Mouse (Mus musculus) small intestine, adult 2 months (tissue): ENCODE measurements around the gene Cfap52. TPM values are rescaled to one million over a fixed set of nuclear protein-coding genes. Genes with fewer than 3 reads are reported as not detected.

Experiments
- H3K27ac ChIP-seq: fragments of 200-500 bp; 2 replicates; pipeline ENCODE4 v1.5.1; 2012; ENCODE audit warnings: low read depth, low read length, control low read depth, inconsistent platforms; ENCODE audit not compliant: insufficient read depth
- H3K27me3 ChIP-seq: fragments of 200-500 bp; 2 replicates; pipeline ENCODE4 v1.6.1; 2012; ENCODE audit warnings: mild to moderate bottlenecking, moderate library complexity, low read length, inconsistent platforms; ENCODE audit not compliant: control insufficient read depth, insufficient read depth
- H3K36me3 ChIP-seq: fragments of 200-500 bp; 2 replicates; pipeline ENCODE4 v1.6.1; 2012; ENCODE audit warnings: mild to moderate bottlenecking, low read length, control low read depth, inconsistent platforms; ENCODE audit not compliant: control insufficient read depth, insufficient read depth
- H3K4me1 ChIP-seq: fragments of 200-500 bp; 2 replicates; pipeline ENCODE4 v1.6.1; 2012; ENCODE audit warnings: low read length, inconsistent platforms, mixed read lengths; ENCODE audit not compliant: control insufficient read depth, insufficient read depth, insufficient read length
- H3K4me3 ChIP-seq: fragments of 200-500 bp; 2 replicates; pipeline ENCODE4 v1.5.1; 2012; ENCODE audit warnings: low read depth, mild to moderate bottlenecking, control low read depth, inconsistent platforms, low read length, moderate library complexity
- CTCF ChIP-seq: fragments of 200-500 bp; IDR thresholded peaks from 2 replicates; pipeline ENCODE4 v1.5.1; 2012; ENCODE audit warnings: low read depth, mild to moderate bottlenecking, control low read depth, inconsistent platforms, low read length, moderate library complexity, mixed read lengths; ENCODE audit not compliant: insufficient replicate concordance, insufficient read length; ENCODE audit errors: extremely low read depth
- POLR2A ChIP-seq: fragments of 200-500 bp; IDR thresholded peaks from 2 replicates; pipeline ENCODE4 v1.6.1; 2012; ENCODE audit warnings: low read depth, mild to moderate bottlenecking, control low read depth, inconsistent platforms, low read length, moderate library complexity
- WGBS: fragments of 180-500 bp; shearing (Covaris S2); methylation state at CpG from one replicate; pipeline ENCODE4 v1.1.7; 2018; 5-methylcytosine and 5-hydroxymethylcytosine counted together
- polyA plus RNA-seq: library from polyadenylated mRNA; depleted of rRNA; stranded (reverse); fragments of >200 nt; gene quantifications from 2 replicates; pipeline ENCODE4 v1.2.3, GENCODE M21; 2012

Gene Cfap52
- polyA plus RNA-seq, 1 experiment = 0.29 TPM

GRCm38 (mm10) chr11:67998905-67999304 is 33.5 kb upstream of the Cfap52 start:
- H3K27ac ChIP-seq = no peak overlapping the region
- 74% methylated on average over 3 of the region's 3 CpGs for WGBS

GRCm38 (mm10) chr11:67995965-67996364 is 30.5 kb upstream of the Cfap52 start:
- Histone ChIP-seq H3K4me3 (no peak overlapping the region), H3K27ac (no peak overlapping the region), H3K27me3 (no peaks in the 10 kb centered on the region), H3K4me1 (no peaks in the 10 kb centered on the region), H3K36me3 (peaks cover 8% of the 10 kb centered on the region)
- TF ChIP-seq POLR2A (no peak), CTCF (no peak)
- 72% methylated on average over 4 of the region's 4 CpGs for WGBS

More at GRCm38 (mm10) chr11:67998905-67999304, 33.5 kb upstream of the Cfap52 start:
- no peak overlapping the region for H3K4me3 ChIP-seq
- TF ChIP-seq POLR2A = no peak
- TF ChIP-seq CTCF = no peak
- H3K4me1 ChIP-seq = no peaks in the 10 kb centered on the region
- peaks cover 5% of the 10 kb centered on the region; the same call in 1 of the 2 replicates for H3K36me3 ChIP-seq
- no peaks in the 10 kb centered on the region for H3K27me3 ChIP-seq

GRCm38 (mm10) chr11:67991240-67991639 is 25.8 kb upstream of the Cfap52 start:
- TF ChIP-seq POLR2A (no peak), CTCF (no peak)
- Histone ChIP-seq H3K4me1 (no peaks in the 10 kb centered on the region), H3K4me3 (no peak overlapping the region), H3K36me3 (peaks cover 5% of the 10 kb centered on the region), H3K27ac (no peak overlapping the region), H3K27me3 (no peaks in the 10 kb centered on the region)
- WGBS = 85% methylated on average over 4 of the region's 4 CpGs

- no peaks in the 10 kb centered on the region for H3K4me1 ChIP-seq
- no peak overlapping the region for H3K4me3 ChIP-seq
- no peak for TF ChIP-seq CTCF
- no peak for TF ChIP-seq POLR2A
- 75% methylated on average over 6 of the region's 6 CpGs for WGBS
- H3K36me3 ChIP-seq = peaks cover 7% of the 10 kb centered on the region
- no peak overlapping the region for H3K27ac ChIP-seq
- no peaks in the 10 kb centered on the region for H3K27me3 ChIP-seq
Measured at GRCm38 (mm10) chr11:67983564-67983963, 18.1 kb upstream of the Cfap52 start.

GRCm38 (mm10) chr11:67975252-67975651 is 9.8 kb upstream of the Cfap52 start:
- no peaks in the 10 kb centered on the region for H3K4me1 ChIP-seq
- no peak for TF ChIP-seq CTCF
- TF ChIP-seq POLR2A = no peak
- WGBS = 31% methylated on average over 2 of the region's 2 CpGs
- H3K36me3 ChIP-seq = peaks cover 26% of the 10 kb centered on the region
- no peak overlapping the region for H3K4me3 ChIP-seq
- H3K27me3 ChIP-seq = no peaks in the 10 kb centered on the region
- no peak overlapping the region for H3K27ac ChIP-seq

GRCm38 (mm10) chr11:67973225-67973624 is 7.8 kb upstream of the Cfap52 start:
- Histone ChIP-seq H3K4me3 (no peak overlapping the region), H3K36me3 (peaks cover 28% of the 10 kb centered on the region), H3K27me3 (no peaks in the 10 kb centered on the region), H3K4me1 (no peaks in the 10 kb centered on the region), H3K27ac (no peak overlapping the region)
- no peak for TF ChIP-seq POLR2A
- no peak for TF ChIP-seq CTCF
- WGBS = 65% methylated on average over 5 of the region's 5 CpGs

GRCm38 (mm10) chr11:67972606-67973005 is 7.2 kb upstream of the Cfap52 start:
- no peak overlapping the region for H3K4me3 ChIP-seq
- WGBS = 87% methylated on average over 1 of the region's 1 CpGs
- H3K27ac ChIP-seq = no peak overlapping the region
- TF ChIP-seq CTCF = no peak
- TF ChIP-seq POLR2A = no peak
- H3K4me1 ChIP-seq = no peaks in the 10 kb centered on the region
- peaks cover 23% of the 10 kb centered on the region for H3K36me3 ChIP-seq
- H3K27me3 ChIP-seq = no peaks in the 10 kb centered on the region
